Mouse (Mus musculus): ENCODE measurements around the gene Stard10.

Stard10 gene

GRCm38 (mm10) chr7:101330074-101330840 is 13.4 kb downstream of the Stard10 start:
- DNase-seq (ENCODE audit: low read depth, low spot score): no peak

- DNase-seq (ENCODE audit: low read depth, low spot score): no peak
Observed at GRCm38 (mm10) chr7:101330841-101331173, 13.9 kb downstream of the Stard10 start.

- no peak for DNase-seq (ENCODE audit: low read depth, low spot score)
Observed at GRCm38 (mm10) chr7:101332045-101332831, 15.4 kb downstream of the Stard10 start.

GRCm38 (mm10) chr7:101335228-101335627 is 18.3 kb downstream of the Stard10 start:
- no peak for DNase-seq (ENCODE audit: low read depth, low spot score)

GRCm38 (mm10) chr7:101336686-101337085 is 19.8 kb downstream of the Stard10 start:
- DNase-seq (ENCODE audit: low read depth, low spot score): no peak

- DNase-seq (ENCODE audit: low read depth, low spot score): no peak
Observed at GRCm38 (mm10) chr7:101337401-101337800, 20.5 kb downstream of the Stard10 start.

GRCm38 (mm10) chr7:101341405-101341804 is 24.5 kb downstream of the Stard10 start:
- peak; percentile 34 for DNase-seq (ENCODE audit: low read depth, low spot score)

- no peak for DNase-seq (ENCODE audit: low read depth, low spot score)
Observed at GRCm38 (mm10) chr7:101343135-101343534, 26.2 kb downstream of the Stard10 start.

- DNase-seq (ENCODE audit: low read depth, low spot score): no peak
Observed at GRCm38 (mm10) chr7:101344892-101345291, 28.0 kb downstream of the Stard10 start.

GRCm38 (mm10) chr7:101346991-101347390 is 30.1 kb downstream of the Stard10 start:
- DNase-seq (ENCODE audit: low read depth, low spot score): no peak

- DNase-seq (ENCODE audit: low read depth, low spot score): peak; percentile 78
Observed at GRCm38 (mm10) chr7:101347767-101348270, 30.9 kb downstream of the Stard10 start, which contains the start of gene Arap1. TSS of gene Arap1 (plus strand) at chr7:101348067.

GRCm38 (mm10) chr7:101348312-101348711 is 31.4 kb downstream of the Stard10 start:
- peak; percentile 37 for DNase-seq (ENCODE audit: low read depth, low spot score)

GRCm38 (mm10) chr7:101349861-101350260 is 33.0 kb downstream of the Stard10 start:
- no peak for DNase-seq (ENCODE audit: low read depth, low spot score)

- no peak for DNase-seq (ENCODE audit: low read depth, low spot score)
Observed at GRCm38 (mm10) chr7:101352404-101352803, 35.5 kb downstream of the Stard10 start.

- no peak for DNase-seq (ENCODE audit: low read depth, low spot score)
Observed at GRCm38 (mm10) chr7:101354423-101354822, 37.5 kb downstream of the Stard10 start.

- DNase-seq (ENCODE audit: low read depth, low spot score): no peak
Observed at GRCm38 (mm10) chr7:101355551-101356100, 38.7 kb downstream of the Stard10 start.

GRCm38 (mm10) chr7:101356868-101357267 is 40.0 kb downstream of the Stard10 start:
- no peak for DNase-seq (ENCODE audit: low read depth, low spot score)

GRCm38 (mm10) chr7:101360406-101360805 is 43.5 kb downstream of the Stard10 start:
- no peak for DNase-seq (ENCODE audit: low read depth, low spot score)

GRCm38 (mm10) chr7:101361021-101361420 is 44.1 kb downstream of the Stard10 start:
- DNase-seq (ENCODE audit: low read depth, low spot score): no peak

GRCm38 (mm10) chr7:101361767-101362166 is 44.9 kb downstream of the Stard10 start:
- no peak for DNase-seq (ENCODE audit: low read depth, low spot score)

- no peak for DNase-seq (ENCODE audit: low read depth, low spot score)
Observed at GRCm38 (mm10) chr7:101362791-101363191, 45.9 kb downstream of the Stard10 start.

- no peak for DNase-seq (ENCODE audit: low read depth, low spot score)
Observed at GRCm38 (mm10) chr7:101363914-101364313, 47.0 kb downstream of the Stard10 start.

All from CD4-positive, CD25-positive, alpha-beta regulatory T cell, adult 2 months (primary cell).